Mouse (Mus musculus): ENCODE measurements around the gene Sec31a. TPM values are rescaled to one million over a fixed set of nuclear protein-coding genes. Genes with fewer than 3 reads are reported as not detected.

Gene Sec31a
- polyA plus RNA-seq, 1 experiment from 2014 or later = 203 TPM

- Histone ChIP-seq H3K36me3 (no peaks in the 10 kb centered on the region), H3K4me1 (no peaks in the 10 kb centered on the region), H3K4me3 (no peak overlapping the region), H3K4me2 (no peak overlapping the region), H3K9ac (no peak overlapping the region), H3K9me3 (no peaks in the 10 kb centered on the region), H3K27ac (no peak overlapping the region), H3K27me3 (0 out of 2 replicates have a peak, but pooled peaks cover 6% of the 10 kb centered on the region)
- WGBS = 61% methylated on average over 7 of the region's 7 CpGs
- no peak for ATAC-seq (ENCODE audit: insufficient number of reproducible peaks, insufficient read depth, low FRiP score, low TSS enrichment, low read depth)
Measured at GRCm38 (mm10) chr5:100317842-100318241, 98.2 kb downstream of the Sec31a start.

GRCm38 (mm10) chr5:100317010-100317409 lies 99.0 kb downstream of the Sec31a start:
- Histone ChIP-seq H3K4me3 (no peak overlapping the region), H3K27me3 (0 out of 2 replicates have a peak, but pooled peaks cover 6% of the 10 kb centered on the region), H3K4me2 (no peak overlapping the region), H3K4me1 (no peaks in the 10 kb centered on the region), H3K27ac (no peak overlapping the region), H3K9me3 (no peaks in the 10 kb centered on the region), H3K36me3 (no peaks in the 10 kb centered on the region), H3K9ac (no peak overlapping the region)
- 75% methylated on average over 18 of the region's 18 CpGs for WGBS
- ATAC-seq (ENCODE audit: insufficient number of reproducible peaks, insufficient read depth, low FRiP score, low TSS enrichment, low read depth) = no peak

DNA sequence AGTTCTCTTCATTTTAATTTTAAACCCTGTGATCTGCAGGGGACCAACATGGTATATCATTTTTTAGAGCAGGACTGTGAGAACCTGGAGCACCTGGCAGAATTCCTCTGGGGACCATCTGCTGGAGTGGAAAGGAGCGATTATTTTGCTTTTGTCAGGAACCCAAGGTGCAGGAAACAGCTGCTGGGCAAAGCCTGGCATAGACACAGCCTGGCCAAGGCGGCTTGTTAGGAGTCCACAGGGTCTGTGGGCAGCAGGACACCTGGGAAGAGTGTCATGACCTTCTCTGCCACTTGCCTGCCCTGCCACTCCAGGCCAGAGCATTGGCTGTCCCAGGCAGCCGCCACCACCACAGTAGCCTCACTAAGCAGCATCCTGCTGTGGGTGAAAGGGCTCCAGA lies 100.4 kb downstream of the Sec31a start:
- WGBS = 58% methylated on average over 3 of the region's 3 CpGs

DNA sequence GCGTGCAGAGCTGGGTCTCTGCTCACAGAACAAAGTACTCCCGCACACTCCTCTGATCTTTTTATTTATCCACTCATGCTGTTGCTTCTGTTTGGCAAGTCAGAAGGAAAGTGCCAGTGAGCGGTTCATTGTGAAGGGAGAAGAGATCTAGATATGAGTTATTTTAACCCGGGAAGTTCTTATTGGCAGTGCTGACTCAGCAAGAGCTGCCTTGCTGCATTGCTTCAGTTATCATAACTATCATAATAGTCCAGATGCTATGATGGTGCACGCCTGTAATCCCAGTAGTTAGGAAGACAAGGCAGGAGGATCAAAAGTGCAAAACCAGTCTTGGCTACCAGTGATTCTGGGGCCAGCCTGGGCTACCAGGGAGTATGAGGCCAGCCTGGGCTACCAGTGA lies 103.6 kb downstream of the Sec31a start:
- Histone ChIP-seq H3K27me3 (0 out of 2 replicates have a peak, but pooled peaks cover 6% of the 10 kb centered on the region), H3K9ac (no peak overlapping the region), H3K4me1 (no peaks in the 10 kb centered on the region), H3K27ac (no peak overlapping the region), H3K9me3 (no peaks in the 10 kb centered on the region), H3K36me3 (no peaks in the 10 kb centered on the region), H3K4me3 (no peak overlapping the region), H3K4me2 (no peak overlapping the region)
- 78% methylated on average over 5 of the region's 5 CpGs for WGBS
- no peak for ATAC-seq (ENCODE audit: insufficient number of reproducible peaks, insufficient read depth, low FRiP score, low TSS enrichment, low read depth)

More for the DNA sequence above, 100.4 kb downstream of the Sec31a start:
- H3K27ac ChIP-seq = no peak overlapping the region
- no peak overlapping the region for H3K4me2 ChIP-seq
- no peaks in the 10 kb centered on the region for H3K4me1 ChIP-seq
- no peak overlapping the region for H3K4me3 ChIP-seq
- no peaks in the 10 kb centered on the region for H3K36me3 ChIP-seq
- H3K27me3 ChIP-seq = 0 out of 2 replicates have a peak, but pooled peaks cover 6% of the 10 kb centered on the region
- no peak overlapping the region for H3K9ac ChIP-seq
- no peaks in the 10 kb centered on the region for H3K9me3 ChIP-seq
- no peak for ATAC-seq (ENCODE audit: insufficient number of reproducible peaks, insufficient read depth, low FRiP score, low TSS enrichment, low read depth)

Other genes starting within 250 kb of the Sec31a start
- 11.0 and 11.5 TPM in 2 replicates for gene Lin54, start 84.4 kb upstream of the Sec31a start, polyA plus RNA-seq (2015; fragmentation: Nextera tagmentation; extraction: Ambion mirVana)
- 210 TPM in 2 replicates for gene Cops4, start 102.1 kb upstream of the Sec31a start, polyA plus RNA-seq (2015; fragmentation: Nextera tagmentation; extraction: Ambion mirVana)
- 3.2 and 6.6 TPM in 2 replicates for gene Plac8, start 156.0 kb upstream of the Sec31a start, polyA plus RNA-seq (2015; fragmentation: Nextera tagmentation; extraction: Ambion mirVana)

Data from embryonic facial prominence, embryonic 13.5 days (tissue).